Mouse (Mus musculus) thymus, postnatal 36 days (tissue): ENCODE results near the gene Tnik.

Source experiments
- DNase-seq, 2 experiments: peaks; one replicate each; pipeline ENCODE4 v3.0.0; 2022; ENCODE audit warnings: mixed read lengths in 2 of 2

Tnik gene

GRCm38 (mm10) chr3:28415986-28416385, 153.0 kb downstream of the Tnik start:
- DNase-seq = no peak

GRCm38 (mm10) chr3:28417091-28417715, 154.2 kb downstream of the Tnik start:
- DNase-seq = no peak

DNA sequence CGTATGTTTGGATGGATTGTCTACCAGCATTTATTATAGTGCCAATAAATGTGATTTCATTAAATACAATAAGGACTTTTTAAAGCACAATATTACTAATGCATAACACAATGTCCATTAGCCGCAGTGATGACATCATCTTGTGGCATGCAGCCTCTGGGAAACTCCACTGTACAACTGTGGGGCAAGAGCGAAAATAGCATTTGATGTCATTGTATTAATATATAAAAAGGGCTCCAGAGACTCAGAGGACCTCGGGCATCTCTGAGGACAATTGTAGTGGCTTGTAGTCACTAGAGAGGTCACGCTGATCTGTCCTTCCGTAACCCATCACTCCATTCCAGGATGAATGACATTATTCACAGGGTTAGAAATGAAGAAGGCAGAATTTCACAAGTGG, 157.2 kb downstream of the Tnik start:
- no peak for DNase-seq

- no peak for DNase-seq
Measured at GRCm38 (mm10) chr3:28420698-28421097, 157.7 kb downstream of the Tnik start.

DNA sequence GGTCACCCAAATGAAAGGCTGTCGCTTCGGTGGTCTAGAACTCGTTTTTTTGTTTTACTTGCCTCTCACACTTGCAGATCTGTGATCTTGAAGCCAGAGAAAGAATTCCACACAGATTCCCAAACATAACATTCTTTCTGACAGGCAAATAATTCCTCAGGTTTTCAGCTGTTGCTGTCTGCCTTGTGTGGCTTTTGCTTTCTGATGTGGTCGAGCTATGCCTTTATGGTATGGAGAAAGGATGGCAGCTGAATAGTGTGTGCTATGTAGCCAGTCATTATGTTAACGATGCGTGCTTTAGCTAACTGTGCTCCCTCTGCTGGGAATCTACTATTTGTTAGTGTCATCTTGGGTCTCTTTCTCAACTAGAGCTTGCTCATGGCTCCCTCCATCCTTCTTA, 158.8 kb downstream of the Tnik start:
- DNase-seq = no peak

DNA sequence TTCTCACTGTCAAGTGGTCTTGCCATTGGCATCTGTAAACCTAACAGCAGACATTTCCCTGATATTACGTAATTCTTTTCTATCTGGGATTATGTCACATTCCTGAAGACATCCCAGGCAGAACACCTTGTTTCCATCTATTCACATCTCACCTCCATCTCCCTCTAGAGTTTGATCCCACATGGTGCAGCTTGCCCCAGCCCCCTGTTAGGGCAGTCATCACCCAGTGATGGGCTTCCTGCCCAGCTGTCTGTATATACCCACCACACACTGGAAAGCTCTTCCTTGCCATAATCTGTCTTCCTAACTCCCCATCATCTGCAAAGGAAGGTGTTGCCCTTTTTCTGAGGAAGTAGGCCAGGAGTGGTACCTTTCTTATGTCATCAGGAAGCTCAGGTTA, 159.2 kb downstream of the Tnik start:
- DNase-seq = no peak

DNA sequence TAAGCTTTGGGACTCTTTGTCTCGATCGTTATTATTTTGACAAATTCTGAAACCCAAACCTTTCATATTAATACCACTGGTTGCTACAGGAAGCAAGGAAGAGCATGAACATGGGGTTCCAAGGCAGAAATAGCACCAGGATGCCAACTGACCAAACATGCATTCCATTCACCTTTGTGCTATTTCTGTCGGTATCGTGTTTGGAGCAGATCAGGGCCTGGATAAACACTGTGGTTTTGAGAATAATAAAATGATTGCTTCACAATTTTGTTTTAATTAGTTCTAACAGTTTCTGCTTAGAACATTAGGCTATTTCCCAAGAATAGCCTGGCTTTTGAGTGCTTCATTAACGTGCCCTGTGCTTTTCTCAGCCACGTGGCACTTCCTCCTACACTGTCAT, 162.9 kb downstream of the Tnik start:
- no peak for DNase-seq

- DNase-seq = no peak
Measured at GRCm38 (mm10) chr3:28431459-28431858, 168.4 kb downstream of the Tnik start.

DNA sequence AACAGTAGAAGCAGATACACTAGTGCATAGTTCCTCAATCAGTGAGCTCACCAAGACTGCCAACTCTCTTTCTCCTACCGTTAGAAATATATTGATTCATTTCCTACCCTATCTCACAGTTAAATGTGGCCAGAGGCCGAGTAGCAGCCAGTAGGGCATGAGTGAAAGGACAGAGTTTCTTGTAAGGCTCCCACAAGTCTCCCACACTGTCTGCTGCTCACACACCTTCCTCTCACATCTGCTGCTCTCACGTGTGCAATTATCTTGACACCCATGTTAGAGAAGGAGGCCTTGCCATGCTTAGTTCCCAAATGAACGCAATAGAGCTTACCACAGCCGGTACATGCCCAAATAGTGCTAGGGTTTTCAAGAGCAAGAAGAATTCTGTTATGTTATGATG, 169.3 kb downstream of the Tnik start:
- DNase-seq = no peak

GRCm38 (mm10) chr3:28435478-28435877, 172.5 kb downstream of the Tnik start:
- DNase-seq = no peak

DNA sequence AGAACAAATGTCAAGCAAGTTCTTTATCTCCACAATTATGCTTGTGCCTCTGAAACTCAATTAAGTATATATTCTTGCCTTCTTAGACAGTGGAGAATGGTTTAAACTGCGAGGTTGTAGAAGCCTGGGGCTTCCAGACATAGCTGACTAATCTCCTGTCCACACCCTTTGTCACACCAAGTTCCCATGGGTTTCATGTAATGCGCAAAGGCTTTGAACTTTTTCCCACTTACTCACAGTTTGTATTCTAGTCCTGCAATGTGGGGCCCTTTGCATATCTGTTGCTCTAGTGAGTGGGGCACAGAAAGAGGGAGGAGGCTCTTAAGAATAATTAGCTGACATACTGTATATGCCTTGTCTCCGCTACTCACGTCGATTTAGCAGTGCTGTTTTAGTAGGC, 174.4 kb downstream of the Tnik start:
- DNase-seq = no peak

- no peak for DNase-seq
Measured at GRCm38 (mm10) chr3:28441545-28441944, 178.5 kb downstream of the Tnik start.

DNA sequence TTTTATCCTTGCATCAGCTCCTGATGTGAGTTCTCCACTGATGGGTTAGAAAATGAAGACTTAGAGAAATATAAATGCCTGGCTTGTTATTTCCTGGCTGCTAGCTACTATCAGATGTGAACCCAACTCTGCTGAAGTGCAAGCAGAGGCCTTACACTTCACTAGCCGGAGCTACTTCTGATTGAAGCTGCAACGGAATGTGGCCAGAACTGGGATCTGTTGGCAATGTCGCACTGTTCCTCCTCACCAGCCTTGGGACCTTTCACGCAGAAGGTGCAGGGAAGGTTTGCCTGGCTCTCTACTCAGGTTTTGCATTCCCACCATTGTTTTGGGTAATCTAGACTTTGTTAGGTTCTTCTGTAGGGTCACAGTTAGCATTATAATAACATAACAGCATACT, 179.1 kb downstream of the Tnik start:
- no peak for DNase-seq

- no peak for DNase-seq
Measured at GRCm38 (mm10) chr3:28447950-28448349, 184.9 kb downstream of the Tnik start.

DNA sequence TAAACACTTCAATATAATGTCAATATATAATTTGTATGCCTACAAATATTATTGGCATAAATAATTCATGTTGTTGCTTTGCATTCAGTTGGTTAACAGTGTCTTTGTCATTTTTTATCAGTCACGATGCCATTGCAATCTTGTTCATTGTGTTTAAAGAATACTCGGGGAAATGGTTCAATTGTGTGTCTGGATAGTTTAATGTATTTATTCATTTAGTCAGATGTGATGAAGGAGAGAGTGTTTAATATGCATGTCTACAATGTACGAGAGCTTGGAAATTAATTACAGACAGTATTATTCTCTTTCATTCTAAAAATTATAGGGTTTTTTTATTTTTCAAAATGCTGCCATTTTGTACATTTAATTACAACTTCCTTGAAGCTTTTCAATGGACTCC, 190.4 kb downstream of the Tnik start:
- no peak for DNase-seq

GRCm38 (mm10) chr3:28456842-28457241, 193.8 kb downstream of the Tnik start:
- DNase-seq = no peak

GRCm38 (mm10) chr3:28457517-28457916, 194.5 kb downstream of the Tnik start:
- DNase-seq = no peak

DNA sequence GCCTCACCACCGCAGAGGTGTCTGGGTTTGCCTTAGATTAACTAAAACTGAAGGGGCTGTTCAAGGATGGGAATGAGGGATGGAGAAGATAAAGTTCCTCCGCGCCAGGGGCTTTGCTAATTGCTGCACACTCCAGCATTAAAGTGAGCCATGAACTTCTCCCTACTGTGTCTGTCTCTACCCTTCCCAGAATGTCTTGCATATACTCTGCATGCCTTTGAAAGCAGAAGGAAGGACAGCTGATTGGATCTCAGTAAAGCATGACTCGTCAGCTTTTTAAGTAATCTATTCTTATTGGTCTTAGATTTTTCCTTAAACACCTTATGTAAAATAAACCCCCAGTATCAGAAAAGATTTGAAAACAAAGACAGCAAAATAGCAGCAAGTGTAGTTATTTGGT, 203.7 kb downstream of the Tnik start:
- DNase-seq = no peak

- DNase-seq = no peak
Measured at GRCm38 (mm10) chr3:28467148-28467754, 204.2 kb downstream of the Tnik start.

GRCm38 (mm10) chr3:28467871-28468285, 204.9 kb downstream of the Tnik start:
- DNase-seq = no peak

- no peak for DNase-seq
Measured at GRCm38 (mm10) chr3:28473439-28473838, 210.4 kb downstream of the Tnik start.

GRCm38 (mm10) chr3:28477373-28477772, 214.4 kb downstream of the Tnik start:
- no peak for DNase-seq

- DNase-seq = no peak
Measured at GRCm38 (mm10) chr3:28485716-28486115, 222.7 kb downstream of the Tnik start.

GRCm38 (mm10) chr3:28487418-28487817, 224.4 kb downstream of the Tnik start:
- no peak for DNase-seq
